Mouse (Mus musculus): ENCODE measurements around the gene Mcrs1.

DNA sequence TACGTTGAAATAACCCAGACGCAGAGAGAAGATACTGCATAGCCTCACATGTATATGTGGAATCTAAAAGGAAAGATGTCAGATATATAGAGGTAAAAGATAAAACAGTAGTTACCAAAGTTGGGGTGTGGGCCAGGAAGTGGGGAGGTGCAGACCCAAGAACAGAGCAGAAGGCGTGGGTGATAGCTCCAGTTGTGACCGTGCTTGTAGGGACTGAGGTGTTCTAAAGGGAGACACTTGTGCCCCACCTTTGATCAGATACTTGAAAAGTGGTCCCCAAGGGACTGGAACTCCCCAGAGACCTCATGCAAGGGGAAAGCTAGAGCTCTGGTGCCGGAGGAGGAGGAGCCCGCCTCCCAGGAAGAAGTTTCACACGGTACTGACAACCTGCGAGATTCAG, 24.3 kb upstream of the Mcrs1 start:
- TF ChIP-seq CTCF (IDR thresholded peaks at IDR 0.05) = no peak
- TF ChIP-seq EP300 (IDR thresholded peaks at IDR 0.05) = no peak
